Mouse (Mus musculus): ENCODE results near the gene 1190002N15Rik. TPM values are rescaled to one million over a fixed set of nuclear protein-coding genes. Genes with fewer than 3 reads are reported as not detected.

1190002N15Rik gene
- polyA plus RNA-seq, 1 experiment from 2014 or later, result 4.1 TPM

Other genes with a start within 250 kb of the 1190002N15Rik start
- 3.7 TPM in 2 replicates for gene Slc9a9, start 131.8 kb upstream of the 1190002N15Rik start, polyA plus RNA-seq (2015; fragmentation: Nextera tagmentation; extraction: Ambion mirVana)

All from forebrain, embryonic 16.5 days (tissue).